Mouse (Mus musculus): ENCODE measurements around the gene Gcc1.

DNA sequence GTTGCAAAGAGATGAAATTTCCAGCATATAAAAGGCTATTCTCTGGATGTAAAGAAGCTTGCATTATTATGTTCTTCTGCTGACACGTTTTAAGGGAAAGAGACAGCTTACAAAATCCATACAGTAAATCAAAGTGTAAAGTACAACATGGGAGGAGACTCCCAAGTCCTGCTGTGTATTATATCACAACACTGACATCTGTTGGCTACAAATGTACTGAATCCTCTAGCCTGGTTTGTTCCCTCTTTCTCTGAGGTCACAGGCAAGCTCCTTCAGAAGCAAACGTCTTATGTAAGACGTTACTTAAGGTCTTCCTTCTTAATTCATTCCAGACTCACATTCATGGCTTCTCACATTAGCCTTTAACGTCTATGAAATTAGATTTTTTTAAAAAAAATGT is 46.2 kb downstream of the Gcc1 start:
- TF ChIP-seq CTCF (IDR thresholded peaks at IDR 0.05; ENCODE audit: low read depth, low read length), result no peak
- no peak for TF ChIP-seq POLR2A (IDR thresholded peaks at IDR 0.05; ENCODE audit: extremely low read depth, insufficient read depth, low read length)
